Mouse (Mus musculus) megakaryocyte-erythroid progenitor cell, adult 5-6 weeks (primary cell): ENCODE data around the gene Trim9. TPM values are rescaled to one million over a fixed set of nuclear protein-coding genes. Genes with fewer than 3 reads are reported as not detected.
A peak's percentile ranks its signal among the peaks of the same experiment; 100 is the strongest.

ENCODE experiments used
- ATAC-seq: replicated peaks from 2 replicates; pipeline ENCODE4 v1.8.0; 2016; ENCODE audit warnings: mild to moderate bottlenecking, inconsistent platforms; ENCODE audit not compliant: severe bottlenecking, poor library complexity, low FRiP score, low TSS enrichment
- total RNA-seq, 2 experiments: library from RNA; stranded (forward) in 1 of 2; stranded (reverse) in 1 of 2; fragments of 200-1000, 215-1000 nt in 1 of 2; fragments of >200 nt in 1 of 2; fragmentation: Nextera tagmentation in 1 of 2; gene quantifications; 2 replicates each; pipeline ENCODE4 v1.2.3; 2014 to 2017

Trim9 gene
- total RNA-seq, 2 experiments from 2014 or later: not detected

GRCm38 (mm10) chr12:70329059-70329458 is 18.4 kb downstream of the Trim9 start:
- no peak for ATAC-seq

GRCm38 (mm10) chr12:70326956-70327355 is 20.5 kb downstream of the Trim9 start:
- no peak for ATAC-seq

- ATAC-seq: no peak
These were observed 21.0 kb downstream of the Trim9 start for GRCm38 (mm10) chr12:70326393-70326792.

- ATAC-seq: no peak
These were observed 21.6 kb downstream of the Trim9 start for GRCm38 (mm10) chr12:70325826-70326225.

- ATAC-seq: no peak
These were observed 24.6 kb downstream of the Trim9 start for GRCm38 (mm10) chr12:70322790-70323189.

- no peak for ATAC-seq
These were observed 31.3 kb downstream of the Trim9 start for GRCm38 (mm10) chr12:70316147-70316546.

- no peak for ATAC-seq
These were observed 39.5 kb downstream of the Trim9 start for GRCm38 (mm10) chr12:70307881-70308280.

GRCm38 (mm10) chr12:70307062-70307461 is 40.4 kb downstream of the Trim9 start:
- ATAC-seq: no peak

- no peak for ATAC-seq
These were observed 43.4 kb downstream of the Trim9 start for GRCm38 (mm10) chr12:70304014-70304413.

GRCm38 (mm10) chr12:70303525-70303924 is 43.9 kb downstream of the Trim9 start:
- ATAC-seq: peak; percentile 79

GRCm38 (mm10) chr12:70302022-70302720 is 45.2 kb downstream of the Trim9 start:
- no peak for ATAC-seq

- ATAC-seq: no peak
These were observed 53.3 kb downstream of the Trim9 start for GRCm38 (mm10) chr12:70293927-70294684.

GRCm38 (mm10) chr12:70293165-70293926 is 54.1 kb downstream of the Trim9 start:
- no peak for ATAC-seq

- ATAC-seq: no peak
These were observed 61.9 kb downstream of the Trim9 start for GRCm38 (mm10) chr12:70285521-70285920.

- ATAC-seq: no peak
These were observed 62.4 kb downstream of the Trim9 start for GRCm38 (mm10) chr12:70284979-70285378.

- ATAC-seq: no peak
These were observed 64.2 kb downstream of the Trim9 start for GRCm38 (mm10) chr12:70283116-70283731.

GRCm38 (mm10) chr12:70280930-70281329 is 66.5 kb downstream of the Trim9 start:
- ATAC-seq: no peak

GRCm38 (mm10) chr12:70280381-70280780 is 67.0 kb downstream of the Trim9 start:
- no peak for ATAC-seq

- ATAC-seq: no peak
These were observed 70.1 kb downstream of the Trim9 start for GRCm38 (mm10) chr12:70277071-70277939.
